Mouse (Mus musculus): ENCODE results near the gene Chd1. TPM values are rescaled to one million over a fixed set of nuclear protein-coding genes. Genes with fewer than 3 reads are reported as not detected.

The Chd1 gene
- total RNA-seq, 2 experiments from 2014 or later, result 11.4 to 11.7 TPM

DNA sequence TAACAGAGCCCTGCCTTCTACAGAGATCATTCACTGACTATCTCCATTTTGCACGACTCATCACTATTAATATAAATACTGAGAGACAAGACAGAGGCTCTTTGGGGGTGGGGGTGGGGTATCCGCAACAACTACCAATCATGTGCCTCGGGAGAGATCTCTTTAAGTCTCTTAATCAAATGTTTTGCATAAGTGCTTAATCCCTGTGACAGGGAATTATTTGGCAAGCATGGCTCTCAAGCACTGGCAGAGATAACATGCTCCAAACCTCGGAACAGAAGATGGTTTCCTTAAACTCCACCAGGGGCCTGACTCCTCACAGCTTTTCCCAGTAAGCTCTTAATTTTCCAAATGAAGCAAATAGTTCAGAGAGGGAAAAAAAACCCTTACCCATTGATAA lies 103.2 kb downstream of the Chd1 start:
- intact Hi-C loops (cut with DNase I), result no loop called here
- no peak for DNase-seq

DNA sequence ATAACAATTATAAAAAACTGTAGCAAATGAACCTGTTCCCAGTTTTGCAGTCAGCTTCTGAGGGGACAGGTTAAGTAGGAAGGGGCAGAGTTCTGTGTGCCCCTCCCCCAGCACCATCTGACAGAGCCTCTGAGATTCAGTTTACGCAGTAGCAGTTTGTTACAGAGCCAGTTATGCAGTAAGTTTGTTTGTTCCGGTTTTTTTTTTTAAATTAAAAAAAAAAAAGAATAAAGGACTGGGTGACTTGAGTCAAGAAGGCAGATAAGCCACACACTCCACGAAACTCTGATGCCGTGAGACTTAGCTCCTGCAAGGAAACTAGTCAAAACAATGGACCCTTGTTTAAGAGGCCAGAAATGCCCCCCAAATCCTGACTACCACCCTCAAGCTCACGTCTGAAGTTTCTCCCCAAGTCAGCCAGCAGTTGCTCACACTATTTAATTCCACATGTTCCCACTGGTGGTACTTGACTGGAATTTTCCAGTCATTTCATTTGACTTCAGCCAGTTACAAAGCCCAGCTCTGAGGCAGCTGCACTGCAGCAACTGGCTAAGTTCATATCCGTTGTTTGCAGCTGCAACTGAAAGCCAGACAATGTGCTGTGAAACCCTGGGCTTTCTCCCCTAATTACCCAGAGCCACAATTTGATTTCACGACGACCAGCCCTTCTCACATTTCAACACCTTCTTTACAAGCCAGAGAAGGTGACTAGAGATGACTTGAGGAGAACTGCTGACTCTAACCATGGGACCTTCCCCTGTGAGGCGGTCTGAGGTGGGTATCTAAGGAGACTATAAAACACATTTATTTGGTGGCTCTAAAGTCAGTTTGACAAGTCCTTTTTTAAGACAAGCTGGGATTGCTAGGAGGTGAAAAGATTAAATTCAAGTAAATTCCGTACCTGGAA lies 104.0 kb downstream of the Chd1 start:
- intact Hi-C loops (cut with DNase I), result no loop called here
- no peak for DNase-seq

DNA sequence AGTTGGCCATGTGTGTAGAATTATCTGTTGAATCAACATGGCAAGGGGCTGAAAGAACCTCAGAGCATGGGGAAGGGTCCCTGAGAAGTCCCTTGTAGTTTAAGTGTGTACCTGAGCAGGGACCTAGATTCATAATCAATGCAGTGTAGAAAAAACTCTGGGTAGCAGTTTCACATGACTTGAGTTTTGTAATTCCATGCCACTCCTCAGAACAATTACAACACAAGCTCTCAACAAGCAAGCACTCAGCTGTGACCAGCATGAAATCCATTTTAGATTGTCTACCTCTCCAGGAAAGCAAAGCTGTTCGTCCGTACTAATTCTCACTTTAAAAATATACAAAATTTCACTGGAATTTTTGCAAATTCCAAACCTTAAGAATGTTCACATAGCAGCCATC lies 105.2 kb downstream of the Chd1 start:
- no peak for DNase-seq
- intact Hi-C loops (cut with DNase I), result loop anchor here (2.0 kb wide), 1 partner anchor 15 kb away; no protein-coding TSS in a partner anchor

DNA sequence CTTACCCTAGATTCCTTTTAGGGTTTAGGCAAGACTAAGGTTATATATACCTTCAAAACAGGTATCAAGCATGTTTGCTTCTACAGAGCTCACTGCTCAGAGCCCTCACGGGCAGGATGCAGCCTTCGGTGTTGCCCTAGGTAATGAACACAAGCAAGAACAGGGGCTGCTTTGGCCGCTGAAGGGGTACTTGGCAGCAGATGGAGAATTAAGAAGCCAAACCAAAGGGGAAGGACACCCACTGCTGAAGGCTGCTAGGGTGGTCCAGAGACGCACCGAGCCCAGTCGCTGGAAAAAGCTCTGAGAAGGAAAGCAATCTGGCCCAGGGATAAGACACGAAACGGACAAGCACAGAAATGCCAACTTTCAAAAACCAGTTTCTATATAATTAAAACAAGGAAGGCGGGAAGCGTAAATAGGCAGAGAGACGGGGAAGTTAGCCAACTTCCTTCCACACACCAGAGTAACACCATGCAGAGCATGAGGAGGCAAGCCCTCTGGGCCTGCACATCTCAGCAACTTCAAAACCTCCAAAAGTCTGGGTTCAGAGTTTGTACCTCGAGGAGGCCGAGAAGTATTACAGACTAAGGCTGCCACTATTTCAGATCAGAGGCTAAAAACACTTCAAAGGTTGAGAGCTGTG lies 107.5 kb downstream of the Chd1 start:
- intact Hi-C loops (cut with DNase I), result no loop called here
- DNase-seq, result no peak

DNA sequence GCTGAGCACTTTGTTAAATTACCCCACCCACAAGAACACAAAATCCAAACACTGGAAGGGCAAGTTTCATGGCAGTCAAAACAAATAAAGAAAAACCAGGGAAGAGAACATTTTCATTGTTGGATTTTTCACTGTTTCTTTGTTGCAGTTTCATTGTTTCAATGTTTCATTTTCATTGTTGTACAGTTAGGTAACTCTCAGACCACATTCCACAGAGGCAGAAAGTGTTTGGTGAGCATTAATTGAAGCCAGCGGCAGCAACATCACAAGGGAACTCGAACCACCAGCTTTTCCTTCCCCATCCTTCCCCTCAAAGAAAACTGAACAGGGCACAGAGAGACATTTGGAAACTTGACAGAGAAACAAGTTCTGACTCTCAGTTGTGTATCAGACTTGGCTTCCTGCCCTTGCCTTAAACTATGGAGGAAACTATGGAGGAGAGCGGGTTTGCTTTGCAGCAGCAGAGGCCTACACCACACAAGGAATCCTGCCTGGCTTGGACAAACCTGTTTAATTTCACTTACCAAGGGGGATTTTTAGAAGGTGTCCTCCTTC lies 109.0 kb downstream of the Chd1 start:
- intact Hi-C loops (cut with DNase I), result no loop called here
- no peak for DNase-seq

DNA sequence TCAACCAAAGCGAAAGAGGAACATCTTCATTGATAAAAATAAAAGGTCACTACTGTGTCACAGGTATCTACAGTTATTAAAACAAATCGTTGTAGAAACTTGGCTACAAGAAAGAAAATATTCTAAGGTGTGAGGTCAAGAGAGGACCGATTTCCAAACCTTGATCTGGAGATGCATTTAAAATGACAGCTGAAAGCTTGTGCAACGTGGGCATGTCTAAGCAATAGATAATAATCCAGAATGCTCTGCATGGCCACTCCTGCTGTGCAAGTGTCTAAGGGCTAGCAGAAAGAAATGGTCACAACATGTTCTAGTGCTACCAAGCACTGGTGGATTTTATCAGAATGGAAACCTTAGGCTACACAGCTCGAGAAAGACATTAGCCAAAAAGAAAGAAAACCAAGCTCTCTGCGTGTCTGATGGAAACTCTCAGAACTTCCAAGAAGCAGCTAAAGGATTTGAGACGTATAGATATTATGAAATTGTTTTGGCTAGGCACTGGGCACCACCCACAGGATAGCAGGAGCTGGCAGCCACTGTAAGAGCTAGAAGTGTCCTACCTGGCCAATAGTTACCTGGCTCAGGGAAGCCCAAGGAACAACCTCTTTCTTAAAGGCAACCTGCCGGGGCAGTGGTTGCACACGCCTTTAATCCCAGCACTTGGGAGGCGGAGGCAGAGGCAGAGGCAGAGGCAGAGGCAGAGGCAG lies 110.7 kb downstream of the Chd1 start:
- intact Hi-C loops (cut with DNase I), result no loop called here
- no peak for DNase-seq

DNA sequence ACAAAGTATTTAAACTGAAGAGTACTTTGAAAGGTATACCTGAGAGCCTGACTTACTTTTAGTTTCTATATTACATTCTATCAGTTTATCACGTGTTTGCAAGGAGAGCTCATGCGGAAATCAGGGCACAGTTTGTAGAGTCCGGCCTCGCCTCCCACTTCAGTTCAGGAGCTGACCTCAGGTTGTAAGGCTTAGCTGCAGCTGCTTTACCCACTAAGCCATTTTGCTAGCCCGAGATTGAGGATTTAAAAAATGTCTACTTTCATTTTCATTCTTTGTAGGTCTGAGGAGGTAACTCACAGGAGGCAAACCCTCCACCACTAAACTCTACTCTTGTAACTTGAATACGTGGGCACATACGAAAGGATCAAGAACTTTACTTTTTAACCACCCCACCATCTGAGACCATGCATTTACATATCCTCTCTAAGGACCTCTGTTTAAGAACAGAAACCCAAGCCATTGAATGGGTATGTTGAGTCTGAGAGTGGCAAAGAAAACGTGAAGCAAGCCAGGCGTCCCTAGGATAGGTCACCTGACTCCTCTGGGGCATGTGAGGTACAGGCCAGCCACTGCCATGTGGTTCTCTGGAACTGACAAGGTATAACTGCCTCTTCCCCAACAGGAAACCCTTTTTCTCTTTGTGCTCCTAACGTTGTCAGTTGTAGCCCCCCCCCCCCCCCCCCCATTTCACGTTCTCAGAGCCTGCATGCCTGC lies 111.8 kb downstream of the Chd1 start:
- intact Hi-C loops (cut with DNase I), result no loop called here
- no peak for DNase-seq

DNA sequence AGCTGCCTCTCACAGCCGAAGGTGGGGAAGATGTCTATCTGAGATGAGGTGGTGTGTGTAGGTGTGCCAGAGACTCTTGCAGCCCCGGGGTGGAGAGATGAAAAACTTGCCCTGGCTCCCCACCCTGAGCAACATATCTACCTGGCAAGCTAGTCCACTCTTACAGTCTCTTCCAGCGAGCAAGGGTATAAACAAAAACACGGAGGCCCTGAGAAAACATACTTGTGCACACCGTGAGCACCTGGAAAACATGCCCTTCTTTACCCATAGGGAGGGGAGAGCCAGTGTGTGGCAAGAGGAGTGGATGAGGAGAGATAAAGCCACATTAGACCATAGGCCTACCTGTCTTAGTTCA lies 112.3 kb downstream of the Chd1 start:
- intact Hi-C loops (cut with DNase I), result no loop called here
- no peak for DNase-seq

DNA sequence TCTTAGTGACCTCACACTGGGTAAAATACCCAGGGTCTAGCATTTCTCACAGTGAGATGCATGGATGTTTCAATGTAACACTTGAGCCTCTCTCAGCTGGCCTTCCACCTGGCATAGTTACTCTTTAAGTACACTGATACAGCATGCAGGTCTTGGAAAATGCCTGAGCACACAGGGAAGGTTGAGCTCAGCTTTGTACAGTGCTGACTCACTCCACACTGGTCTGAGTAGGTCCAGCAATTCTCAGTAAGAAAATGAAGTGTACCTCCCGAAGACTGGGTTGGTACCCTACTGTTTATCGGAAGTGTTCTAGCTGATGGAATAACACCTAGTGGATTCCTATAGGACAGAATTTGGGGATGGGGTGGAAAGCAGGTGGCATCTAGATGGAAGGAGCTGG lies 112.9 kb downstream of the Chd1 start:
- no peak for DNase-seq
- intact Hi-C loops (cut with DNase I), result no loop called here

DNA sequence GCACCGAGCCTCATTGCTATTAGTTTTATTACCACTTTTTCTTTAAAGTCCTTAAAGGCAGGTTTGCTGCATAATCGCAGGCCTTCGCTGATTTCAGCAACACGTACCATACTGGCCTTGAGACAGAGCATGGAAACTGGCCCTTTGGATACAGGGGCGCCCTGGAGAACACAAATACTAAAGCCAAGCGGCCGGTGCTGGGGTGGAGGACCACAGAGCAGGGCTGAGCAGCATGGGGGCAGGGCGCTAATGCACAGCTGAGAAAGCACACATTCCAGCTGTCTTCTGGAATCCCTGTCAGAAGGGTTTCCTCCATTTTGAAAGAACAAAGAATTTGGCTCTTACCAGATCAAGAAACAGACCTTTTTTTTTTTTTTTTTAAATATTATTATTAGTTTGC lies 113.6 kb downstream of the Chd1 start:
- intact Hi-C loops (cut with DNase I), result no loop called here
- DNase-seq, result no peak

DNA sequence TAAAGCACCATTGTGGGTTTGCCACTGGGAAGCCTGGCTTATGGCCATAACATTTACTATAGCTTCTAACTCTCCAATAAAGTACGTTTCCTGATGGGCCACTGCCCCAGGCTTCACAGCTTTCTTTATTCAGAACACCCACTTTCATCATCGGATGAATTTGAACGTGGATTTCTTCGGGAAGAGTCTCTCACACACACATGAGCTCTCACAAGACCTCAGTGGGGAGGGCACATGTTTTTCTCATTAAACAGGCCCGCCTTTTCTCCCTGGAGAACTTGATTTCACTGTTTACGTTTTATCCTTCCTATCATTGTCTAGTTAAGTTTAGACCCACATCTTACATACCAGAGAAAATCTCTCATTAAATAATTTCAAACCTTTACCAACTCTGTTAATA lies 115.4 kb downstream of the Chd1 start:
- intact Hi-C loops (cut with DNase I), result no loop called here

DNA sequence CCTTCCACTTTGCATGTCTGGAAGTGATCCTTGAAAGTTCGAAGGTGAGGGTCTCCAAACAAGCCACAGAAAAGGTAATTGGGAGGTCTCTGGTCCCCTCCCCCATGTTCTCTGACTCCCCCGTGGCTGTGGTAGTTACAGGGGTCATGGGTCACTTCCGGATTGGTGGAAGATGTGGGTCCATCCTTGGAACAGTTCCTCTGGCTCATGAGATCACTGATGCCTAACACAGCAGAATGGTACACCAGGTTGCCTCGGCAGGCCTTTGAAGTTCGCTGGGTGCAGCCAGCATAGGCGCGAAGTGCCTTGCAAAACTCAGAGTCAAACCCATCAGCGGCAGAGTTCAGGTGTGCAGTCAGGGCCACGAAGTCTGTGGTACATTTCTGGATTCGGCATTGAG lies 116.0 kb downstream of the Chd1 start:
- intact Hi-C loops (cut with DNase I), result no loop called here
- no peak for DNase-seq

More for the DNA sequence above, 115.4 kb downstream of the Chd1 start:
- no peak for DNase-seq

DNA sequence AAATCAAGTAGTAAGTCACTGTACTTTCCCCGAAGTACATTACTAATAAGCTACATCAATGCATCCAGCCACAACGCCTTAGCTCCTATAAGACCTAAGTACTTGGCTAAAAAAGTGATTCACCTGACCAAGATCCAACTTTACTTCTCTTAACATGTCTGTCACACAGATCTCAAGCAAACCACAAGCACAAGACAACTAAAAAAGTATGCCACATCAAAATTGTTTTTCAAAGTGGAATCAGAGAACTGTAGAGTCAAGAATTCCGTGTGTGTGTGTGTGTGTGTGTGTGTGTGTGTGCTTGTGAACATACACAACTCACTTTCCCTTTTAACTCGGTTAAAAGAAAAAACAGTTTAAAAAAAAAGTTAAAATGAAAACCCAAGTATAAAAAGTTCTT lies 116.9 kb downstream of the Chd1 start:
- intact Hi-C loops (cut with DNase I), result no loop called here
- no peak for DNase-seq

Other genes with a start within 250 kb of the Chd1 start
- gene Psmb1, start 205.2 kb upstream of the Chd1 start, total RNA-seq (2021), result 100 to 1,000 TPM in 1 of 2 experiments, 10 to 100 TPM in 1; 85.0 to 103 TPM
- gene Tbp, start 205.1 kb upstream of the Chd1 start, total RNA-seq (2021), result 1 to 10 TPM; 5.9 to 8.2 TPM
- 10 to 100 TPM; 13.9 to 20.1 TPM for gene Pdcd2, start 177.7 kb upstream of the Chd1 start, total RNA-seq (2021)
- 1 to 10 TPM; 3.4 to 4.3 TPM for gene Prdm9, start 140.6 kb upstream of the Chd1 start, total RNA-seq (2021)
- gene Rgmb, start 126.1 kb downstream of the Chd1 start, total RNA-seq (2021), result 10 to 100 TPM; 36.6 to 36.7 TPM

Data from gastrocnemius, postnatal 36 days (tissue).